In genomic region chr11:44398782-44399225, GRCm38 (mm10) we compare ENCODE assay signal across 8 mouse cellular contexts. TPM values are rescaled to one million over a fixed set of nuclear protein-coding genes. Genes with fewer than 3 reads are reported as not detected.
DNase-seq lines count a peak whose midpoint lies in the region; ATAC-seq and TF ChIP-seq lines count a peak whose summit lies in the region.

No protein-coding gene starts in this region.

- no peak overlapping the region for H3K9ac ChIP-seq in intestine, postnatal 0 days (ENCODE audit: low read depth, low read length)

- peak overlapping the region; percentile 26 for H3K4me3 ChIP-seq in intestine, postnatal 0 days (ENCODE audit: low read depth, low read length)

- intact Hi-C loops in left cerebral cortex, postnatal 36 days (cut with DNase I): no loop called here

- DNase-seq in adrenal gland, adult 8-10 months: peak; percentile 31
- peak; percentile 87 for DNase-seq in embryo, embryonic 9.5 days (ENCODE audit: extremely low spot score)
- DNase-seq in heart, adult 11 months: peak; percentile 97
- peak; percentile 40 to 44 for DNase-seq in left cerebral cortex, postnatal 36 days (ENCODE audit: low spot score in 2 of 2)
- peak; percentile 85 for DNase-seq in mesoderm, embryonic 11.5 days (ENCODE audit: low read depth, low spot score)
- DNase-seq in right cerebral cortex, postnatal 14 days: peak; percentile 82
- DNase-seq in urinary bladder, postnatal 14 days (ENCODE audit: low spot score): peak; percentile 84

- WGBS in intestine, postnatal 0 days: 2% methylated on average over 20 of the region's 20 CpGs

- H3K4me2 ChIP-seq in intestine, postnatal 0 days (replicated peaks; ENCODE audit: low read depth): peak overlapping the region; percentile 58

- no peaks in the 10 kb centered on the region for H3K9me3 ChIP-seq in intestine, postnatal 0 days (ENCODE audit: control insufficient read depth)

- no peaks in the 10 kb centered on the region for H3K27me3 ChIP-seq in intestine, postnatal 0 days (replicated peaks; ENCODE audit: control insufficient read depth, insufficient read depth, low read length)

- H3K36me3 ChIP-seq in intestine, postnatal 0 days (ENCODE audit: control insufficient read depth, insufficient read depth): no peaks in the 10 kb centered on the region

- no peak for ATAC-seq in intestine, postnatal 0 days

- H3K27ac ChIP-seq in intestine, postnatal 0 days (ENCODE audit: low read depth, low read length): no peak overlapping the region

- no peaks in the 10 kb centered on the region; the same call in 1 of the 2 replicates for H3K4me1 ChIP-seq in intestine, postnatal 0 days (replicated peaks; ENCODE audit: control insufficient read depth, insufficient read depth, low read length)

- peak; percentile 78 for TF ChIP-seq CTCF in intestine, postnatal 0 days (IDR thresholded peaks at IDR 0.05; ENCODE audit: low read depth)

RNA-seq across cellular contexts. Expression of gene Il12b, which starts 1.1 kb away (rescaled TPM):
- total RNA-seq in adrenal gland, adult 8-10 months (2022): not detected
- not detected in 2 replicates for polyA plus RNA-seq in intestine, postnatal 0 days (2015; fragmentation: Nextera tagmentation; extraction: Ambion mirVana)
- not detected for total RNA-seq in left cerebral cortex, postnatal 36 days (2021)

Comparison
In these comparisons a context has a peak if more than half of its experiments do, and no peak if none do; other contexts are left out.
1. DNase-seq: peak in every context shown above with its lines; median percentile 97 in heart, adult 11 months; 87 in embryo, embryonic 9.5 days; 85 in mesoderm, embryonic 11.5 days; 84 in urinary bladder, postnatal 14 days; 82 in right cerebral cortex, postnatal 14 days; 42 in left cerebral cortex, postnatal 36 days; 31 in adrenal gland, adult 8-10 months.